Mouse (Mus musculus) myocyte (in vitro differentiated cells): ENCODE measurements around the gene Ddah2.

Source experiments
- CEBPB ChIP-seq: IDR thresholded peaks from 2 replicates; pipeline ENCODE4 v1.6.1; 2011; ENCODE audit warnings: mild to moderate bottlenecking, moderate library complexity; ENCODE audit not compliant: poor library complexity, insufficient read depth, severe bottlenecking
- E2F4 ChIP-seq: IDR thresholded peaks from one replicate; pipeline ENCODE4 v1.6.1; 2011; ENCODE audit warnings: mild to moderate bottlenecking, control low read depth, moderate library complexity; ENCODE audit not compliant: insufficient read depth
- MAX ChIP-seq: IDR thresholded peaks from one replicate; pipeline ENCODE4 v1.6.1; 2011; ENCODE audit warnings: low read depth, mild to moderate bottlenecking, control low read depth
- MYOG ChIP-seq, 3 experiments: IDR thresholded peaks; one replicate each; pipeline ENCODE4 v1.6.1; 2011; ENCODE audit warnings: control low read depth in 2 of 3, low read depth in 2 of 3, mild to moderate bottlenecking in 2 of 3; ENCODE audit not compliant: insufficient read length in 2 of 3, control insufficient read depth in 1 of 3, insufficient read depth in 1 of 3
- POLR2A ChIP-seq: IDR thresholded peaks from one replicate; pipeline ENCODE4 v1.6.1; 2011; ENCODE audit warnings: low read depth, mild to moderate bottlenecking, control low read depth, moderate library complexity; ENCODE audit not compliant: insufficient read length
- POLR2AphosphoS2 ChIP-seq: IDR thresholded peaks from one replicate; pipeline ENCODE4 v1.6.1; 2011; ENCODE audit warnings: low read depth, control low read depth; ENCODE audit not compliant: insufficient read length
- REST ChIP-seq: IDR thresholded peaks from one replicate; pipeline ENCODE4 v1.6.1; 2011; ENCODE audit warnings: mild to moderate bottlenecking, control low read depth, moderate library complexity; ENCODE audit not compliant: insufficient read depth, insufficient read length
- TCF12 ChIP-seq: IDR thresholded peaks from one replicate; pipeline ENCODE4 v1.6.1; 2011; ENCODE audit warnings: mild to moderate bottlenecking, control low read depth; ENCODE audit not compliant: poor library complexity, insufficient read depth, severe bottlenecking
- TCF3 ChIP-seq: IDR thresholded peaks from one replicate; pipeline ENCODE4 v1.6.1; 2011; ENCODE audit warnings: low read depth, control low read depth; ENCODE audit not compliant: insufficient read length
- USF1 ChIP-seq: IDR thresholded peaks from one replicate; pipeline ENCODE4 v1.6.1; 2011; ENCODE audit warnings: low read depth, mild to moderate bottlenecking, control low read depth, moderate library complexity

DNA sequence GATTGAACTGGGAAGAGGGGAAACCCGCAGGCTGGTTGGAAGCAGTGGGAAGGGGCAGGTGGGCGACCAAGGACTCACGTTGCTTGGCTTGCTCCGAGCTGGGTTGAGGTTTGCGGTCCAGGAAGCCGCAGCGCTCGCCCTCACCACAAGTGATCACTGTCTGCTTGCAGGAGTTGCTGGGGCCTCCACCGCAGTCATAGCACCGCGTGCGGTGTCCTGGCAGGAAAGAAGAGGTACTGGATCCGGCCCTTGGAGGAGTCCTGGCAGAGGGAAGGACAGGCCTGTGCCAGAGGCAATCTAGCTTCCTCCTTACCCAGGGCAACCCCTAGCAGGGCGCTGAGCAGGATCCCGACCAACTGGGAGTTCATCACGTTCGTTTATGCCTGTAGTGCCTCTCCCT lies 15.3 kb downstream of the Ddah2 start:
- no peak for TF ChIP-seq REST
- no peak for TF ChIP-seq POLR2A
- no peak for TF ChIP-seq MAX
- no peak for TF ChIP-seq USF1
- no peak for TF ChIP-seq TCF12
- TF ChIP-seq E2F4, result no peak
- TF ChIP-seq MYOG (IDR thresholded peaks at IDR 0.05; ENCODE audit: control insufficient read depth in 1 of 3, insufficient read depth in 1 of 3, insufficient read length in 2 of 3, low read depth in 2 of 3), result no peak
- no peak for TF ChIP-seq CEBPB
- TF ChIP-seq POLR2AphosphoS2, result no peak
- no peak for TF ChIP-seq TCF3
